Mouse (Mus musculus) lung, embryonic 14.5 days (tissue): ENCODE results near the gene Sfi1. TPM values are rescaled to one million over a fixed set of nuclear protein-coding genes. Genes with fewer than 3 reads are reported as not detected.

Experiments
- ATAC-seq: fragments of 200-750 bp; cut with Nextera tagmentation; 2 replicates; pipeline ENCODE4 v1.8.0; 2017; ENCODE audit warnings: mild to moderate bottlenecking, moderate TSS enrichment, moderate library complexity; ENCODE audit not compliant: insufficient read depth
- DNase-seq: peaks from one replicate; pipeline ENCODE4 v3.0.0-alpha.2; 2015
- H3K27ac ChIP-seq: fragments of 300-500 bp; sonication (generic); 2 replicates; pipeline ENCODE4 v1.5.1; 2014; ENCODE audit warnings: low read depth, mild to moderate bottlenecking, moderate library complexity
- H3K27me3 ChIP-seq: fragments of 300-500 bp; sonication (generic); 2 replicates; pipeline ENCODE4 v1.6.1; 2014; ENCODE audit warnings: low read length, control low read depth; ENCODE audit not compliant: insufficient read depth
- H3K36me3 ChIP-seq: fragments of 300-500 bp; sonication (generic); 2 replicates; pipeline ENCODE4 v1.6.1; 2014; ENCODE audit warnings: control low read depth; ENCODE audit not compliant: insufficient read depth
- H3K4me1 ChIP-seq: fragments of 300-500 bp; sonication (generic); 2 replicates; pipeline ENCODE4 v1.6.1; 2014; ENCODE audit warnings: antibody characterized with exemption, control low read depth; ENCODE audit not compliant: insufficient read depth
- H3K4me2 ChIP-seq: fragments of 300-500 bp; sonication (generic); 2 replicates; pipeline ENCODE4 v1.6.1; 2014; ENCODE audit warnings: mild to moderate bottlenecking
- H3K4me3 ChIP-seq: fragments of 300-500 bp; sonication (generic); 2 replicates; pipeline ENCODE4 v1.5.1; 2014; ENCODE audit warnings: low read depth, low read length
- H3K9ac ChIP-seq: fragments of 300-500 bp; sonication (generic); 2 replicates; pipeline ENCODE4 v1.6.1; 2014
- H3K9me3 ChIP-seq: fragments of 300-500 bp; sonication (generic); 2 replicates; pipeline ENCODE4 v1.6.1; 2016; ENCODE audit warnings: low read depth, low read length, control low read depth
- CTCF ChIP-seq: IDR thresholded peaks from 2 replicates; pipeline ENCODE4 v1.5.1; 2016; ENCODE audit warnings: antibody characterized with exemption, low read depth
- WGBS: fragments of 180-500 bp; shearing (Covaris S2); extraction: QIAGEN DNeasy Blood & Tissue Kit; methylation state at CpG from one replicate; pipeline ENCODE4 v1.1.7; 2014; 5-methylcytosine and 5-hydroxymethylcytosine counted together
- polyA plus RNA-seq: library from polyadenylated mRNA; unstranded; fragments of >200 nt; fragmentation: Nextera tagmentation; extraction: Ambion mirVana; gene quantifications from 2 replicates; pipeline ENCODE4 v1.2.1, GENCODE M21; 2014

Sfi1 gene
- polyA plus RNA-seq: 10.7 and 10.8 TPM in 2 replicates

GRCm38 (mm10) chr11:3193363-3193762 is at the start of gene Sfi1:
Sfi1 (minus strand) TSS chr11:3193463.
- H3K27me3 ChIP-seq: no peaks in the 10 kb centered on the region
- WGBS: 83% methylated on average over 25 of the region's 25 CpGs
- no peaks in the 10 kb centered on the region for H3K4me1 ChIP-seq
- H3K9me3 ChIP-seq: no peaks in the 10 kb centered on the region
- no peaks in the 10 kb centered on the region for H3K36me3 ChIP-seq
- no peak within 1 kb of the TSS for H3K27ac ChIP-seq
- no peak within 1 kb of the TSS for H3K9ac ChIP-seq
- TF ChIP-seq CTCF: no peak
- DNase-seq (no peak), ATAC-seq (no peak)
- no peak within 1 kb of the TSS for H3K4me2 ChIP-seq
- no peak within 1 kb of the TSS for H3K4me3 ChIP-seq

GRCm38 (mm10) chr11:3242395-3242794 is 49.1 kb upstream of the Sfi1 start:
- H3K4me2 ChIP-seq: no peak overlapping the region
- 90% methylated on average over 7 of the region's 7 CpGs for WGBS
- no peaks in the 10 kb centered on the region for H3K9me3 ChIP-seq
- no peaks in the 10 kb centered on the region for H3K27me3 ChIP-seq
- H3K27ac ChIP-seq: no peak overlapping the region
- no peak for TF ChIP-seq CTCF
- no peak for ATAC-seq
- no peak overlapping the region for H3K4me3 ChIP-seq
- H3K4me1 ChIP-seq: no peaks in the 10 kb centered on the region
- H3K9ac ChIP-seq: no peak overlapping the region
- peaks cover 93% of the 10 kb centered on the region for H3K36me3 ChIP-seq
- no peak for DNase-seq

- 77% methylated on average over 5 of the region's 5 CpGs for WGBS
These were observed 42.0 kb upstream of the Sfi1 start for GRCm38 (mm10) chr11:3235277-3235676.

GRCm38 (mm10) chr11:3233704-3234103 is 40.4 kb upstream of the Sfi1 start:
- no peak overlapping the region for H3K4me3 ChIP-seq
- H3K4me1 ChIP-seq: no peaks in the 10 kb centered on the region
- H3K27me3 ChIP-seq: no peaks in the 10 kb centered on the region
- H3K9me3 ChIP-seq: no peaks in the 10 kb centered on the region
- no peak overlapping the region for H3K27ac ChIP-seq
- WGBS: 90% methylated on average over 4 of the region's 4 CpGs
- H3K36me3 ChIP-seq: peaks cover 86% of the 10 kb centered on the region
- H3K9ac ChIP-seq: no peak overlapping the region
- no peak for TF ChIP-seq CTCF
- no peak for ATAC-seq
- H3K4me2 ChIP-seq: no peak overlapping the region
- DNase-seq: no peak

More at GRCm38 (mm10) chr11:3235277-3235676, 42.0 kb upstream of the Sfi1 start:
- ATAC-seq (no peak), DNase-seq (no peak)
- no peak overlapping the region for H3K4me2 ChIP-seq
- no peak overlapping the region for H3K4me3 ChIP-seq
- H3K27me3 ChIP-seq: no peaks in the 10 kb centered on the region
- H3K4me1 ChIP-seq: no peaks in the 10 kb centered on the region
- H3K36me3 ChIP-seq: peaks cover 84% of the 10 kb centered on the region
- H3K27ac ChIP-seq: no peak overlapping the region
- no peak overlapping the region for H3K9ac ChIP-seq
- no peaks in the 10 kb centered on the region for H3K9me3 ChIP-seq
- no peak for TF ChIP-seq CTCF

- no peak overlapping the region for H3K4me3 ChIP-seq
- H3K4me1 ChIP-seq: no peaks in the 10 kb centered on the region
- H3K36me3 ChIP-seq: peaks cover 81% of the 10 kb centered on the region
- H3K9me3 ChIP-seq: no peaks in the 10 kb centered on the region
- no peak overlapping the region for H3K4me2 ChIP-seq
- H3K9ac ChIP-seq: no peak overlapping the region
- no peak for DNase-seq
- H3K27me3 ChIP-seq: no peaks in the 10 kb centered on the region
- no peak overlapping the region for H3K27ac ChIP-seq
- no peak for TF ChIP-seq CTCF
- 80% methylated on average over 3 of the region's 3 CpGs for WGBS
- ATAC-seq: no peak
These were observed 39.0 kb upstream of the Sfi1 start for GRCm38 (mm10) chr11:3232248-3232647.

- DNase-seq (no peak), ATAC-seq (no peak)
- H3K27ac ChIP-seq: no peak overlapping the region
- H3K9me3 ChIP-seq: no peaks in the 10 kb centered on the region
- peaks cover 89% of the 10 kb centered on the region for H3K36me3 ChIP-seq
- H3K4me2 ChIP-seq: no peak overlapping the region
- no peak overlapping the region for H3K4me3 ChIP-seq
- no peak for TF ChIP-seq CTCF
- 90% methylated on average over 3 of the region's 3 CpGs for WGBS
- no peak overlapping the region for H3K9ac ChIP-seq
- H3K27me3 ChIP-seq: no peaks in the 10 kb centered on the region
- H3K4me1 ChIP-seq: no peaks in the 10 kb centered on the region
These were observed 33.9 kb upstream of the Sfi1 start for GRCm38 (mm10) chr11:3227113-3227512.

- TF ChIP-seq CTCF: peak; percentile 31; the same call in 1 of the 2 replicates
- Histone ChIP-seq H3K27ac (no peak overlapping the region), H3K4me1 (no peaks in the 10 kb centered on the region), H3K4me2 (no peak overlapping the region), H3K27me3 (no peaks in the 10 kb centered on the region), H3K4me3 (no peak overlapping the region), H3K9me3 (no peaks in the 10 kb centered on the region), H3K36me3 (peaks cover 83% of the 10 kb centered on the region), H3K9ac (no peak overlapping the region)
- 59% methylated on average over 5 of the region's 5 CpGs for WGBS
- ATAC-seq: no peak
- DNase-seq: no peak
These were observed 29.8 kb upstream of the Sfi1 start for GRCm38 (mm10) chr11:3223105-3223504.

- ATAC-seq: no peak
- TF ChIP-seq CTCF: no peak
- 84% methylated on average over 1 of the region's 1 CpGs for WGBS
- no peaks in the 10 kb centered on the region for H3K27me3 ChIP-seq
- DNase-seq: no peak
- no peak overlapping the region for H3K9ac ChIP-seq
- no peak overlapping the region for H3K27ac ChIP-seq
- no peaks in the 10 kb centered on the region for H3K4me1 ChIP-seq
- peaks cover 79% of the 10 kb centered on the region for H3K36me3 ChIP-seq
- no peaks in the 10 kb centered on the region for H3K9me3 ChIP-seq
- H3K4me2 ChIP-seq: no peak overlapping the region
- H3K4me3 ChIP-seq: no peak overlapping the region
These were observed 19.3 kb upstream of the Sfi1 start for GRCm38 (mm10) chr11:3212526-3212925.
